Mouse (Mus musculus) lung, adult 18-20 months (tissue): ENCODE data around the gene Il22.
"Not testable (repeated sequence)": the region's sequence is repeated elsewhere in the genome, so short reads cannot be mapped to it uniquely, and the experiment has no call there.

Experiments used
- DNase-seq, 2 experiments: peaks; one replicate each; pipeline ENCODE4 v3.0.0; 2022; ENCODE audit warnings: mixed read lengths in 2 of 2

Il22 gene

GRCm38 (mm10) chr10:118204642-118205041 is at the start of gene Il22:
TSS of gene Il22 (plus strand) at chr10:118204942.
- DNase-seq: no peak

- DNase-seq: no peak
Observed at GRCm38 (mm10) chr10:118155932-118156331, 48.8 kb upstream of the Il22 start.

DNA sequence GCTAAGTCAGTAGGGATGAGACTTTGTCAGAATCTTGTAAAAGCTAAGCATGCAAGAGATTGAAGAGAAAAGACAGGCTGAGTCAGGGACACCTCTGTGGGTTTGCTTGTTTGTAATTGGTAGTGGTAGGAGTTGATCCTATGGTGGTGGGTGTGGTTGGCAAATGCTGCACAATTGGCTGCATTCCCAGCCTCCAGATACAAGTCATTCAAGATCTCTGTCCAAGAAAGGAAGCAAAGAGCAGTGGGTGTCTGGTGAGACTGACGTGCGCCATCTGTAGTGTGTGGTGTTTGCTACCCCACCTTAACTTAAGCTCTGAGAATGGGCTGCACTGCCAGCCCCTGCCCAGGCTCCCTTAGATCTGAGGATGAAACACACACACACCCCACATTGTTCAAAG is 43.6 kb upstream of the Il22 start:
- DNase-seq: no peak

- DNase-seq: no peak
Observed at GRCm38 (mm10) chr10:118169212-118169611, 35.5 kb upstream of the Il22 start.

GRCm38 (mm10) chr10:118172416-118172815 is 32.3 kb upstream of the Il22 start:
- DNase-seq: no peak

DNA sequence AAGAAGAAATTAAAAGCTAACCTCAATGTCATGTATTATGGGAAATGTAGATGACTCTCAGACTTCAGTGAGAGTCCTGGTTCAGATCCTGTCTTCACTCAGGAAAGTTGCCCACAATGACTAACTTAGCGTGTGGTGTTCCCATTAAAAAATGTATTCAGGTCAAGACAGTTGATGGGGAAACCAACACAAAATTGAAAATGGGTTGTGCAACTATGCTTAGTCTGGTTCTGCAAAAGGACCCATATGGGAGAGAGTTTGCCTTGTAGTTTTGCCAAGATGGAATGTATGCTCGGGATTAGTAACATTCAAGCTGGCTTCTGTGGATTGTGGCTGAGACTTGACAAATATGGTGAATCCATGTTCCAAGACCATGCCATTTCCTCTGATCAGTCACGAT is 31.9 kb upstream of the Il22 start:
- no peak for DNase-seq

DNA sequence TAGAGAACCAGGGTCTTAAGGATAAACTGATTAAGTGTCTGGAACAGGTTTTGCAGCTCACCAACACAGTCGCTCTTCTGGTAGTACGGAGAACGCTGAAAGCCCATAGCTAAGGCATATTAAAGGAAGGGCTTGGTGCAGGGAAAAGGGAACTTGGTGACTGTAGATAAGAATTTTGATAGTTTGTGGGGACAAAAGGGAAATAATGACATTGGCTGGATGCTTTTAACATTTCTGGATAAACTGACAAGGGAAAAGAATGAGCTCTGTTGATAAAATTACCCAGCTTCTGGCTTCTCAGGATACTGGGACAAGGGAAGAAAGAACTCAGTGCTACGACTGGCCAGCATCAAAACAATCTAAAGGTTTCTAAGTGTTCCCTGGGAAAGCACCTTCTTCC is 29.2 kb upstream of the Il22 start:
- not testable (repeated sequence) for DNase-seq

DNA sequence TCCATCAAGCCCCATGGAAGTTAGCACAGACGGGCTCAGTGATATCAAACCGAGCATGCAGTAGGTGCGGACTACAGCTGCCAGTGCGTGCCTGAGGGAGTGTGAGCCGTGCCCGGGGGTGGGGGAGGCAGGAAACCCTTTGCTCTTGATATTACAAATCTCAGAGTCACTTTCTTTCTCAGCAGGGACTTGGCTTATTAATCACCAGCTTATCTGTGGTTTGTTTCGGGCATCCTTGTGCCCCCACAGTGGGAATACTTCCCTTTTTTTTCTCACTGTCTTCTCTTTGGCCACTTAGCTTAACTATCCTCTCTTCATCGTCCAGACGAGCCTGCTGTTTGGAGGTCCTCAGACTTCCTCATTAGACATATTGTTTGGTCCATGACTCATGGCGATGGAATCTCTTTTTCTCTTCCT is 26.0 kb upstream of the Il22 start:
- no peak for DNase-seq

- no peak for DNase-seq
Observed at GRCm38 (mm10) chr10:118179265-118179664, 25.5 kb upstream of the Il22 start.

DNA sequence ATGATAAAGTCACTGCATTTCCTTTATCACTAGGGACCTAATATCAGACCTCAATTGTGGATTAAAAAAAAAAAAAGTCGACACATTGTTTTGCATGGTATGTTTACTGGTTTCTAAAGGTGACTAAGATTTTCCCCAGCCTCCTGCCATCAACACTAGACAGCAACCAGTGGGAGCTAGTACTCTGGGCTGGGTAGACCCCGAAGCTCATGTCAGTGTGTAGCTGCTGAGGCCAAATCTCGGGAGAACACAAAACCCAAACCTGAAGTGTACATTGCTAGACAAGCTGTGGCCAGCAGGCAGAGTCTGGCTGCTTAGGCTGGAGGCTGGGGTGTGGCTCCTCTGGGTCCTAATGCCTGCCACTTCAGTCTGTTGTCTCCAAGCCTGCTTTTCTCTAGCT is 9.6 kb upstream of the Il22 start:
- DNase-seq: not testable (repeated sequence)

DNA sequence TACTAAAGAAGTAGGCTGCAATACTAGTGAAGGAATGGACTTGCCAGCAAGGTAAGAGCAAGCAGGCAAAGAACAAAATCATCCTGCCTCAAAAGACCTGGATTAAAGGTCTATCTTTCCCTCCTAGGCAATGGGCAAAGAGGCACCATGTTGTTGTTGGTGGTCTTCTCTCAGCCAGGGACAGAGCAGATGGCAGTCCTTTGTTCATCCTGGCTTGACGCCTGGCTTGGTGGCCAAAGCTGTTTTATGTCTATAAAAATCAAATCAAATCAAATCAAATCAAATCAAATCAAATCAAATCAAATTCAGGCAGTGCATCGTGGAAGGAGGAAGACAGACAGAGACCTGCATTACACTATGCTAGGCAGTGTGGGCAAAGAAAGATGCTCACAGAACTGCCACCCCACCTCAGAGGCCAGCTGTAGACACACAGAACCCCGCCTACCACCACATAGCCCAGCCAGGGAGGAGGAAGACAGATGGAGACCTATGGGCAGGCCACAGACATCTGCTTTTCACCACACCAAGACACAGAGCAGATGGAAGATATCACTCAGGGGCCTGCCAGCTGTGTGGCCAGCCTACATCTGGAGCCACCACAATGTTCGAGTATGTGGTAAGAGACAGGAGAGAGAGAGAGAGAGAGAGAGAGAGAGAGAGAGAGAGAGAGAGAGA is 11.1 kb downstream of the Il22 start:
- not testable (repeated sequence) for DNase-seq

GRCm38 (mm10) chr10:118227629-118228028 is 22.9 kb downstream of the Il22 start:
- DNase-seq: not testable (repeated sequence)

DNA sequence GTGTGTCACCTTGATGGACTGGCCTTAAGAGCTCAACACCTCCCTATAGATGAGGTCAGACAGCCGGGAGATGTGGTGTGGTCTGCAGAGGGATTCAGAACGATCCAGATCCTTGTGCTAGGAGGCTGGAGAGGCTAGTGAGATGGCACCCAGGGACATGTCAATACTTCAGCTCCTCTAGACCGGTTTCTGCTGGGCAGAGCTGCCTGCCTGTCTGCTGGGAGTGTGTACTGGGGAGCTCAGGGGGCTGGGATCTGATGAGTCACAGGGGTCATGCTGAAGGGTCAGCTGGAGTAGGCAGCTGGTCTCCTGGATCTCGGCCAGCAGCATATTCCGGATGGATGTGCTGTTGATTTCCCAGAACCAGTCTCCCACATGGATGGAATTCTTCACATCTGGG is 27.9 kb downstream of the Il22 start:
- not testable (repeated sequence) for DNase-seq

DNA sequence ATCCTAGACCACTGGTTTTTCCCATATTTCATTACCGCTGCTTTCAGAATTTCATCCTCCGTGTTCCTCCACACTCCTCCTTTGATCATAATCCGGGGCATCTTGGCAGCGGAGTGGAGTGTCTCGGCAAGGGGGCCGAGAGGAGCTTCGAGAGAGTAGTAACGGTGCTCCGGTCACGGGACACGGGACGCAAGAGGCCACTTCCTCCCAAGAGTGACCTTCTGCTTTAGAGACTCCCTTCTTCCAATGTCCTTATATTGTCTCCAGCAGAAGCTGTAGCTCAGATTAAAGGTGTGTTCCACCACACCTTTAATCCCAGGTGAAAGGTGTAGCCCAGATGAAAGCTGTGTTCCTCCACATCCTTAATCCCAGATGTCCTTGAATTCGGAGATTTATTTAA is 35.9 kb downstream of the Il22 start, which contains the start of gene Gm32717:
TSS of gene Gm32717 (minus strand) at position 101 of the 400 bp plus-strand sequence.
- not testable (repeated sequence) for DNase-seq

DNA sequence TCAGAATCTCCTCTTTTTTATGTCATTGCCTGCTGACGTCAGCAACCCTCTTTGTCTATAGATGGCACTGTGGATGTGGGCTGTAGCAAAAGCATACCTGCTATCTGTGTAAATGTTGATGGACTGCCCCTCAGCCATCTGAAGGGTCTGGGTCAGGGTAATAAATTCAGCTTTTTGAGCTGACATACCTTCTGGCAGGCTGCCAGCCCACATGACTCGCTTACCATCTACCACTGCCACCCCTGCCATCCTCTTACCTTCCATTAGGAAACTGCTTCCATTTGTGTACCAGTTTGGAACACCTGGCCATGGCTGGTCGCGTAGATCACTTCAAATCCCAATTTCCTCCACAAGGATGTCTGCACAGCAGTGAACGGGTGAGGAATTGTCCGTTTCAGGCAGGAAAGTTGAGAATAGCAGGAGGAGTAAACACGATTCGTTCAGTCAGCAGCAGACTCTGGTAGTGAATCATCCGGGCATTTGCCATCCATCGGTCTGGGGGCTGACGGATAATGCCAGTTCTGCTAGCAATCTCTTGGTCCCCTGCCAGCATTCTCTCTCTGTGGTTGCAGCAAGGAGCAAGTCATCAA is 44.4 kb downstream of the Il22 start:
- not testable (repeated sequence) for DNase-seq

DNA sequence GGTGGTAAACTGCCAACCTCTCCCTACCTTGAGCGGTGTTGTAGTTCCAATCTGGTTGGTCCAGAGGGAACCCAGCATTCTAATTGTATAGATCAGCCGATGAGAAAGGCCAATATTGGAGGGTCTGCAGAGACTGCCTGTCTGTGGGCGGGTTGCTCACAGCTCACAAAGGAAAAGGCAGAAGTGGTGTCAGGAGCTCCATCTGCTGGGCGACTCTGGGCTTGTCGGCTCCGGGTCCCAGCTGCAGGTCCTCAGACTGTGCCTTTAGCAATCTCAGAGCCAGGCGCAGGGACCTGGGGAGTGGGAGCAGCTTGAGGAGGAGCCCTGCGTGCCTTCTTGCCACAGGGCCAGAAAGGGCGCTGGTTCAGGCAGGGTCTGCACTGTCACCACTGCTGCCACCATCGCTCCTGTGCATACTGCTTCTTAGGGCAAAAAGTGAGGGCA is 46.1 kb downstream of the Il22 start:
- no peak for DNase-seq

DNA sequence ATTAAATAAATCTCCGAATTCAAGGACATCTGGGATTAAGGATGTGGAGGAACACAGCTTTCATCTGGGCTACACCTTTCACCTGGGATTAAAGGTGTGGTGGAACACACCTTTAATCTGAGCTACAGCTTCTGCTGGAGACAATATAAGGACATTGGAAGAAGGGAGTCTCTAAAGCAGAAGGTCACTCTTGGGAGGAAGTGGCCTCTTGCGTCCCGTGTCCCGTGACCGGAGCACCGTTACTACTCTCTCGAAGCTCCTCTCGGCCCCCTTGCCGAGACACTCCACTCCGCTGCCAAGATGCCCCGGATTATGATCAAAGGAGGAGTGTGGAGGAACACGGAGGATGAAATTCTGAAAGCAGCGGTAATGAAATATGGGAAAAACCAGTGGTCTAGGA is 53.6 kb downstream of the Il22 start, which contains the start of gene Gm32802:
TSS of gene Gm32802 (plus strand) at position 301 of the 400 bp plus-strand sequence.
- not testable (repeated sequence) for DNase-seq
